Mouse (Mus musculus) lung, embryonic 16.5 days (tissue): ENCODE measurements around the gene Ganab. TPM values are rescaled to one million over a fixed set of nuclear protein-coding genes. Genes with fewer than 3 reads are reported as not detected.

Source experiments
- ATAC-seq: fragments of 200-750 bp; cut with Nextera tagmentation; 2 replicates; pipeline ENCODE4 v1.8.0; 2017; ENCODE audit warnings: low read depth, mild to moderate bottlenecking, moderate library complexity
- H3K27ac ChIP-seq: fragments of 300-500 bp; sonication (generic); 2 replicates; pipeline ENCODE4 v1.5.1; 2014; ENCODE audit warnings: mild to moderate bottlenecking, control low read depth, low read length
- H3K27me3 ChIP-seq: fragments of 300-500 bp; sonication (generic); 2 replicates; pipeline ENCODE4 v1.6.1; 2014; ENCODE audit warnings: low read depth, low read length, mixed read lengths; ENCODE audit not compliant: control insufficient read depth, insufficient read depth
- H3K36me3 ChIP-seq: fragments of 300-500 bp; sonication (generic); 2 replicates; pipeline ENCODE4 v1.6.1; 2014; ENCODE audit warnings: low read length; ENCODE audit not compliant: control insufficient read depth, insufficient read depth
- H3K4me1 ChIP-seq: fragments of 300-500 bp; sonication (generic); replicated peaks from 2 replicates; pipeline ENCODE4 v1.6.1; 2014; ENCODE audit warnings: low read length, mixed read lengths; ENCODE audit not compliant: control insufficient read depth, insufficient read depth
- H3K4me2 ChIP-seq: fragments of 300-500 bp; sonication (generic); 2 replicates; pipeline ENCODE4 v1.6.1; 2014; ENCODE audit warnings: low read depth, low read length, control low read depth
- H3K4me3 ChIP-seq: fragments of 300-500 bp; sonication (generic); 2 replicates; pipeline ENCODE4 v1.5.1; 2014; ENCODE audit warnings: mild to moderate bottlenecking, low read length, control low read depth
- H3K9ac ChIP-seq: fragments of 300-500 bp; sonication (generic); 2 replicates; pipeline ENCODE4 v1.6.1; 2014; ENCODE audit warnings: low read length, control low read depth
- H3K9me3 ChIP-seq: fragments of 300-500 bp; sonication (generic); 2 replicates; pipeline ENCODE4 v1.6.1; 2016; ENCODE audit warnings: low read length; ENCODE audit not compliant: control insufficient read depth
- WGBS: fragments of 180-500 bp; shearing (Covaris S2); extraction: QIAGEN DNeasy Blood & Tissue Kit; methylation state at CpG from one replicate; pipeline ENCODE4 v1.1.7; 2014; 5-methylcytosine and 5-hydroxymethylcytosine counted together
- polyA plus RNA-seq: library from polyadenylated mRNA; unstranded; fragments of >200 nt; fragmentation: Nextera tagmentation; extraction: Ambion mirVana; gene quantifications from 2 replicates; pipeline ENCODE4 v1.2.1, GENCODE M21; 2015

Ganab gene
- polyA plus RNA-seq, 1 experiment from 2014 or later: 127 TPM

DNA sequence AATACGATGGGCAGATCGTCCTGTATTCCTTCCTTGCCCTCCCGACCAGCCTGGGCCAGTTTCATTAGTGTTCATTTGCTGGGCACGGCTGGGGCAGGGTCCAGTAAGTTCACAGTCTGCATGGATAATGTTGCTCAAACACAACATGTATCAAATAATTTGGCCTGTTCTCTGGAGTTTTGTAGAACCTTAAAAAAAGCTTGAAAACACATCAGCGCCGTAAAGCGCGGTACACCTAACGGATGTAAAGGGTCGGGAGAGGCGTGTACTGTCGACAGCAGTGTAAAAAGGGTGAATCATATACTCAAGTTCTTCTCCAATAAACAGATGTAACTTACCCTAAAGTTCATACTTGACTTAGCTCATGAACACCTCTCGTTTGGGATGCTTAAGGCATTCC lies 705 bp downstream of the Ganab start:
- Histone ChIP-seq H3K4me2 (peak overlapping the region; percentile 56), H3K9ac (peak overlapping the region; percentile 94), H3K9me3 (no peaks in the 10 kb centered on the region), H3K4me1 (peaks cover 22% of the 10 kb centered on the region), H3K4me3 (peak overlapping the region; percentile 90), H3K27ac (peak overlapping the region; percentile 88), H3K36me3 (peaks cover 15% of the 10 kb centered on the region), H3K27me3 (no peaks in the 10 kb centered on the region)
- 6% methylated on average over 13 of the region's 13 CpGs for WGBS
- ATAC-seq: no peak

DNA sequence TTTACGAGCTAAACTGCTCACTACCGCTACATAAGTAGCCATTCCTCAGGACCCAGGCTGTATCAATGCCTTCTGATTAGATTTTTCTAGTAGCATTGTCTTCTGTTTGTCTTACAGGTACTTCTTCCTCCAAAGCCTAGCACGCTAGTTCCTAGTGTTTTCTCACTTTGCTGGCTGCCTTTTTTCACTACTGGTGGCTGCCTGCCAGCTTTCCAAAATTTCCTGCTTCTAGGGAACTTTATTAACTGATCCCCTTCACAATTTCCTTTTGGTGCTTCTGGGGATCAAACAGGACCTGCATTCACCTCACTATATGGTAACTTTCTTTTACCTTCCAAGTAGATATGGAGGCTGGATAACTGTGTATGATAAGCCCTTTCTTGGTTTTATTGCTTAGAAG lies 1.2 kb downstream of the Ganab start:
- Histone ChIP-seq H3K9me3 (no peaks in the 10 kb centered on the region), H3K4me2 (peak overlapping the region; percentile 56), H3K36me3 (peaks cover 18% of the 10 kb centered on the region), H3K9ac (peak overlapping the region; percentile 94), H3K4me3 (peak overlapping the region; percentile 90), H3K27me3 (no peaks in the 10 kb centered on the region), H3K27ac (no peak overlapping the region), H3K4me1 (peaks cover 18% of the 10 kb centered on the region)
- no peak for ATAC-seq
- 26% methylated on average over 3 of the region's 3 CpGs for WGBS

DNA sequence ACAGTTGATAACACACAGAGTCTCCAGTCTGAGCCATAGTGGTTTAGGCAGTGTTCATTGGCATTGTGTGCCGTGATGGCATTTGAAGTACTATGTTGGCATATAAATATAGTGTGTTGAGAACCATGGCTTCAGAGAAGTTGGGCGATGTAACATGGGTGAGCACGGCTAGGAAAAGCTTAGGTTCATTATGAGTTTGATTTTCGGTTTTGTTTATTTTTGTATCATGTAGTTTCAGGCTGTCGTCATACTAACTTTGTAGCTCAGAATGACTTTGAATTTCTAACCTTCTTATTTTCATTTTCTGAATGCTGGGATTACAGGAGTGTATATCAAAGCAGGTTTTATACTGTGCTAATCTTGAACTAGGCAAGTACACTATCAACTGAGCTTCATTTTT lies 5.5 kb downstream of the Ganab start:
- Histone ChIP-seq H3K27ac (no peak overlapping the region), H3K9me3 (no peaks in the 10 kb centered on the region), H3K9ac (no peak overlapping the region), H3K36me3 (peaks cover 50% of the 10 kb centered on the region), H3K27me3 (no peaks in the 10 kb centered on the region), H3K4me2 (no peak overlapping the region), H3K4me1 (peaks cover 9% of the 10 kb centered on the region), H3K4me3 (no peak overlapping the region)
- 92% methylated on average over 5 of the region's 5 CpGs for WGBS
- no peak for ATAC-seq

DNA sequence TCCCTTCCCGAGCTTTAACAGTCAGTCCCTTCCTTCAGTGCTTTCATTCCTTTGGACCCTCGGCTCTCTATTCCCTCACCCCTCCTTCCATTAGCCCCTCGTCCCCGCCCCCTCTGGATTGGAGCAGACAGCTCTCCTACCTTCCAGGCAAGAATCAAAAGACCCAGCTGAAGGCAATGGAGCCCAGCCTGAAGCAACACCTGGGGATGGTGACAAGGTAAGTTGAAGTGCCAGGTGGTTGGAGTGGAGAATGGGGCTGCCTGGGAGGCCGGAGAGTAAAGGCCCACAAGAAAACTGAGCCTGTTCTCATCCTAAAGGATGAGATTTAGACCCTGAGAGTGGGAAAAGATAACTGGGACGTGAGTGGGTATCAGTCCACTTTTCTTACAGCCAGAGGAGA lies 10.7 kb downstream of the Ganab start:
- ATAC-seq: no peak
- H3K4me3 ChIP-seq: no peak overlapping the region
- H3K9me3 ChIP-seq: no peaks in the 10 kb centered on the region
- H3K36me3 ChIP-seq: peaks cover 81% of the 10 kb centered on the region
- no peaks in the 10 kb centered on the region for H3K27me3 ChIP-seq
- H3K9ac ChIP-seq: no peak overlapping the region
- WGBS: 91% methylated on average over 6 of the region's 6 CpGs
- H3K4me1 ChIP-seq: no peaks in the 10 kb centered on the region
- H3K27ac ChIP-seq: no peak overlapping the region
- no peak overlapping the region for H3K4me2 ChIP-seq

DNA sequence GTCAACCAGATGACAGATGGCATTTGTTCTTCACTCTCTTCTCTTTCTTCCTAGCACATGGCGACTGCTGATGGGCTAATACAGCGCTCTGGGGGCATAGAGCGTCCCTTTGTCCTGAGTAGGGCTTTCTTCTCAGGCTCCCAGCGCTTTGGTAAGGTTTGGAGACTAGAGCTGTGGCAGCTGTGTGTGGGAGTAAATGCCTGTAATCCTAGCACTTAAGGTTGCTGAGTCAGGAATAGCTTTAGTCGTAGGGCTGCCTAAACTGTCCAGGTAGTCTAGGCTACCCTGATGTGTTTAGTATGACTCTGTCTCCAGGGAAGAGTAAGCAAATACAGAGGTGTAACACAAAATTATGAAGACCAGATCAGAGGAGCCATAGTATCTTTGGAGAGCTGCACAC lies 13.9 kb downstream of the Ganab start:
- Histone ChIP-seq H3K4me2 (no peak overlapping the region), H3K4me3 (no peak overlapping the region), H3K36me3 (peaks cover 87% of the 10 kb centered on the region), H3K9ac (no peak overlapping the region), H3K4me1 (no peaks in the 10 kb centered on the region), H3K27ac (no peak overlapping the region), H3K9me3 (no peaks in the 10 kb centered on the region), H3K27me3 (no peaks in the 10 kb centered on the region)
- WGBS: 91% methylated on average over 5 of the region's 5 CpGs
- ATAC-seq: no peak

DNA sequence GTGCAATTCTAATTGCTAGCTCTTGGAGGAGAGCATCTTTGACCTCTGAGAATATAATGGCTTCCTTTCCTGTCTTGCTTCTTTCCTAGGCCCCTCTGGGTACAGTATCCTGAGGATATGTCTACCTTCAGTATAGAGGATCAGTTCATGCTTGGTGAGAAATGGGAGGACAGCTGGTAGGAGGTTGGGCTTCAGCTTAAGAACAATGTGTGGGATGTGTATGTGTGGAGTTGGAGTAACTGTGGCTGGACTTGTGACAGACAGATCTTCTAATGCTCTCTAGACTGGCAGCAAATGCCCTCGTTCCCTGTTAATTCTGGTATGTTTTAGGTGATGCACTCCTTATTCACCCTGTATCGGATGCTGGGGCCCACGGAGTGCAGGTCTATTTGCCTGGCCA lies 16.3 kb downstream of the Ganab start:
- Histone ChIP-seq H3K4me3 (no peak overlapping the region), H3K9ac (no peak overlapping the region), H3K27me3 (no peaks in the 10 kb centered on the region), H3K27ac (no peak overlapping the region), H3K4me1 (no peaks in the 10 kb centered on the region), H3K36me3 (peaks cover 68% of the 10 kb centered on the region), H3K9me3 (no peaks in the 10 kb centered on the region), H3K4me2 (no peak overlapping the region)
- 92% methylated on average over 3 of the region's 3 CpGs for WGBS
- no peak for ATAC-seq

DNA sequence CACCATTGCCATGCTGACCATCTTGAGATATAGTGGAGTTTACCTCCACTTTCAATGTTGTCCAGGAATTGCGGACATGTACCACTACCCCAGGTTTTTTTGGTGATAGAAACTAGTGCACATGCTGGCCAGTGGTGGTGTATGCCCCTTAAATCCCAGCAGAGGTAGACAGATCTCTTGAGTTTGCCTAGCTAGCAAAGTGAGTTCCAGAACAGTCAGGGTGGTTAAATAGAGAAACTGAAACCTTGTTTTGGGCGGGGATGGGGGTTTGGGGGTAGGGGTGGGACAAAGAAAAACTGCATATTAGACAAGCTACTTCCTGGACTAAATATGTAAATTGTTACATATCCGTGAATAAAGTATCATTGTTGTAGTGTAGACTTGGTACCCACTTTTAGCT lies 21.1 kb downstream of the Ganab start:
- H3K4me2 ChIP-seq: no peak overlapping the region
- no peaks in the 10 kb centered on the region for H3K27me3 ChIP-seq
- H3K9me3 ChIP-seq: no peaks in the 10 kb centered on the region
- no peak overlapping the region for H3K9ac ChIP-seq
- no peak overlapping the region for H3K27ac ChIP-seq
- no peak overlapping the region for H3K4me3 ChIP-seq
- H3K4me1 ChIP-seq: peaks cover 9% of the 10 kb centered on the region
- WGBS: 91% methylated on average over 3 of the region's 3 CpGs
- no peak for ATAC-seq
- H3K36me3 ChIP-seq: peaks cover 30% of the 10 kb centered on the region

DNA sequence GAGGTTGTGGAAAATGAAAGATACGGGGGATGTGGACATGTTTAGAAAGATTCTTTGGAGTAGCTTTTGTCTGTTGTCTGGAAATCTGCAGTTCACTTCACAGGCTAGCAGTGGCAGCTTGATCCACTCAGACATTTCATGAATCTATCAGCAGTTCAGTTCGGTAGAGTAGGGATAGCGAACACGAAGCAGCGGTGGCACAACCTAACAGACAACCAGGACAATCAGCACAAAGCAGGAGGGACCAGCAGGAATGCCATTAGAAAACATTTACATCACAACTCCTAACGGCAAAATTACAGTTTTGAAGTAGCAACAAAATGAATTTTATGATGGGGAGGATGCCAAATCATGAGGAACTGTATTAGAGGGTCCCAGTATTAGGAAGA lies 21.8 kb downstream of the Ganab start:
- 64% methylated on average over 6 of the region's 6 CpGs for WGBS
- ATAC-seq: no peak
- H3K4me1 ChIP-seq: peaks cover 9% of the 10 kb centered on the region
- H3K4me2 ChIP-seq: peak overlapping the region; percentile 76
- H3K27ac ChIP-seq: peak overlapping the region; percentile 90
- H3K27me3 ChIP-seq: no peaks in the 10 kb centered on the region
- peak overlapping the region; percentile 81 for H3K9ac ChIP-seq
- H3K36me3 ChIP-seq: peaks cover 23% of the 10 kb centered on the region
- no peaks in the 10 kb centered on the region for H3K9me3 ChIP-seq
- H3K4me3 ChIP-seq: peak overlapping the region; percentile 74

DNA sequence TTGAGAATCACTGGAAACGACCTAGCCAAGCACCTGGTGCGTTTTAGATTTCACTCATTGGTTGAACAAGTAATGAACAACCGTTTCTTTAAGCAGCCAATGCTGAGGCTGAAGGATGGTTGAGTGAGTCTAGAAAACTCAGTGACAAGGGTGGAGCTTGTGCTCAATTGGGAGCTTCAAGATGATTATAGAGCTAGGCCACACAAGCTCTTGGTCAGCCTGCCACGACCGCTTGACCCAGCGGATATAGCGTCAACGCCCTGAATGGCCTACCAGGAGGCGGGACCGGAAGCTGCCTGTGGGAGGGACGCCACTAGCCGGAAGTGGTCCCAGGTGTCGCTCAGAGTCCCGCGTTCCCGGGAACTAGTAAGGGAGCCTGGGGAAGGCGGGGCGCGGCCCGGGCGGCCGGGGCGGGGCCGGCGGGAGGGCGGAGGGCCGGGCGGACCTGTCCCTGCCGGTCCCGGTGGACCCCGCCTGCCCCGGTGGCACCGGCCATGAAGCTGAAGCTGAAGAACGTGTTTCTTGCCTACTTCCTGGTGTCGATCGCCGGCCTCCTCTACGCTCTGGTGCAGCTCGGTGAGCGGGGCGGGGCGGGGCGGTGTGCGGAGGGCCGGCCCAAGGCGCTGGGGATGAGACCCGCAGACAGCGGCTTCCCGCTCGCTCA lies 22.3 kb downstream of the Ganab start, which contains the start of gene B3gat3:
TSS of gene B3gat3 (plus strand) at position 302 of the 664 bp plus-strand sequence.
- WGBS: 2% methylated on average over 36 of the region's 50 CpGs
- no peaks in the 10 kb centered on the region for H3K27me3 ChIP-seq
- ATAC-seq: peak; percentile 99
- no peaks in the 10 kb centered on the region for H3K9me3 ChIP-seq
- peaks cover 9% of the 10 kb centered on the region for H3K4me1 ChIP-seq
- H3K4me3 ChIP-seq: peak within 1 kb of the TSS; percentile 74
- peak within 1 kb of the TSS; percentile 90 for H3K27ac ChIP-seq
- H3K9ac ChIP-seq: peak within 1 kb of the TSS; percentile 81
- H3K4me2 ChIP-seq: peak within 1 kb of the TSS; percentile 76
- H3K36me3 ChIP-seq: peaks cover 18% of the 10 kb centered on the region
